Mouse (Mus musculus): ENCODE data around the gene Tenm4.
A peak's percentile ranks its signal among the peaks of the same experiment; 100 is the strongest.

Tenm4 gene

GRCm38 (mm10) chr7:96707112-96707511 is 536.1 kb downstream of the Tenm4 start:
- no peak for DNase-seq

DNA sequence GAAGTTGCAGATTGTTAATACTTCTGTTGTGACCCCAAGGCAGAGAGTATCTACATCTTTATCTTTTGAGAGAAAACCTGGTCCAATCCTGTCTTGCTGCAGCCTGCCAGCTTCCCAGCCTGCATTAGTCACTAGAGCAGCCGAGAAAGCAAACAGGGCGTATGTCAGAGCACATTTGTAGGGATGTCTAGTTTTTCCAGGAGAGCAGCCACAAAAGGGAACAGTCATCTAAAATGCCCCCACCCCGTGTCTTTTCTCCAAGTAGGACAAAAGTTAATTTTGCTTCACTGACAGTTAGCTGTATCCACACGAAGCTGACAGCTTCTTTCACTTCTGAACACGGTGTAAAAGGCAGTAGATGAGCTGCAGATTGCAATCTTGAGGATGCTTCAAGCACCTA is 537.0 kb downstream of the Tenm4 start:
- DNase-seq = no peak

DNA sequence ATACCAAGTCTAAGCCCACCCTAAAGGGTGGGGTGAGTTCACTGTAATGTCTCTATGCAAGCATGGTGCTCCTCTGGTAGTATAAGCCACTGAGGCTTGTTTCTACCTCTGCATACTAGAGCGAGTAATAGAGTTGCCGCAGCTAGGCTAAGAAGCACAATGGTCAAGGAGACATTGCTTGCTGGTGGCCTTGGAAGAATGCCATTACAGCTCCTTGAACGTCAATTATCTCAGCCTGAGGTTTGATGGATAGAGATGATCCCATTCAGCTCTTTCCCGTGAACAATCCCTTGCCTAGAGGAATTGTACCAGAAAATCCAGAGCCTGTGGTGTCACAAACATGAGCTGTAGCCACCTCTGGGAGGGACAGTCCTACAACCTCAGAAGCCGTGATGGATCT is 537.5 kb downstream of the Tenm4 start:
- no peak for DNase-seq

DNA sequence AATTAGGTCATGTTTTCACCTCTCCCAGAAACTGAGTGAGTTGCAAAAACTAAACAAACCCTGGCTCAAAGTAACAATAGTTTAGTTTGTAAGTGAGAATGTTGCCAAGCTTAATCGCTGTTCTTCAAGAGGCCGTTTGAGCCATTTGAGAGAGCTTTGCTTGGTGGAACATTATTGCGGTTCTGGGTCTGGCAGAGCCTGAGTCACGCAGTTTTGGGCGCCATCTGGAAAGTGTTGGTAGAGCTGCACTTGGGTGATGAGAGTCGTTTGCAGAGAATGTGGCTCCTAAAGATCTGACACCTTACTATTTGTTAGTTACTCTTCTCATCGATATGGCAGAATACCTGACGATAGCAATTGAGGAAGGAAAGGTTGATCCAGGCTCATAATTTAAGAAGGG is 537.9 kb downstream of the Tenm4 start:
- DNase-seq = no peak

GRCm38 (mm10) chr7:96709891-96710290 is 538.8 kb downstream of the Tenm4 start:
- no peak for DNase-seq

DNA sequence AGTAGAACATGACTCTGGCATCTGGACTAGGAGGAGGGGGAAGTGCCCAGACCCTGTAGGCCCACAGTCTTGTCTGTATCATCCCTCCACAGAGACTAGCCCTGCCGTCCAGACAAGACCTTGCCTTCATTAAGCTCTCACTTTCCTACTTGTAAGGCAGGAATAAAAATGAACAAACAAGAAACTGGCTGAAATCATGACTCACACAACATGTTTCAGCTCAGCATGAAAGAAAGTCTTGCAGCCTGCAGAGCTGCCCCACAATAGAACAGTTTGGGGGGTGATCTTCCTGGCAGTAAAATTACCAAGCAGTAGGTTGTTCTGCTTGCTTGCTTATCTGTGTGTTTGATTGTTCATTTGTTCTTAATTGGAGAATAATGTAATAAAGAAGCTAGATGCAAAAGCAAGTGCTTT is 539.6 kb downstream of the Tenm4 start:
- DNase-seq = no peak

- no peak for DNase-seq
Observed at GRCm38 (mm10) chr7:96712876-96713275, 541.8 kb downstream of the Tenm4 start.

DNA sequence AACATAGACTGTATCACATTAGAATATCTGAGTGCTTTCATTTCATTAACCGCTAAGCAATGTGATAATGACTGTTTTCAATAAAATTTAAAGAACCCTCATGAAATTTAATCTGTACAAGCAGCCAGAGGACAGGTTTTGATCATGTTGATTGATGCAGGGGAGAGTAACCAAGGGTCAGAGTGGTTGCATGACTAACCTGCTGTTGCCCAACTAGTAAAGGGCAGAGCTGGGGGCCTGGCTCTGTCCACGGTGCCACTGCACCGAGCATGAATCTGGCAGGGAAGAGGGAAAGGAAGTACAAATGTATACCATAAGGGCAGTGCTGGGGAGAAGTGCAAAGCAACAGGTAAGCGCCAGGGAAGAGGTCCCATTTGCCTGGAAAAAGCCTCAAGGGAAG is 545.9 kb downstream of the Tenm4 start:
- no peak for DNase-seq

GRCm38 (mm10) chr7:96718201-96719155 is 547.4 kb downstream of the Tenm4 start:
- no peak for DNase-seq

GRCm38 (mm10) chr7:96719926-96720325 is 548.9 kb downstream of the Tenm4 start:
- no peak for DNase-seq

GRCm38 (mm10) chr7:96720465-96720864 is 549.4 kb downstream of the Tenm4 start:
- DNase-seq = no peak

DNA sequence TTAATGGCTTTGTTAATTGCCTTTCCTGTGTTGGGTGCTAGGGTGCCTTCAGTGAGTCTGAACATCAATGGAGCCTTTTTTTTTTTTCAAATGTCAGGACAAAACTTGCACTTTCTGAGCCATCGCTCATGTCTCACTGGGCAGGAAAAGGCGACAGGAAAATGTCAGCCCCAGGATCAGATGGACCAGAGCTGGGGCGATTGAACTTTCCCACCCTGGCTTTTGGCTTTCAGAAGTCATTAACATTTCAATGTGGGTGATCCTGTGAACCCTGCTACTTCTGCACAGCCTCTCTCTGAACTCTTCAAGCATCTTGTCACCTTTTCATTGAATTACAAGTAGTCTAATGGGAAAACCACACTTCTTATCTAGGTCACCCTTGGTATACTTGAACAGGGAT is 551.8 kb downstream of the Tenm4 start:
- DNase-seq = no peak

DNA sequence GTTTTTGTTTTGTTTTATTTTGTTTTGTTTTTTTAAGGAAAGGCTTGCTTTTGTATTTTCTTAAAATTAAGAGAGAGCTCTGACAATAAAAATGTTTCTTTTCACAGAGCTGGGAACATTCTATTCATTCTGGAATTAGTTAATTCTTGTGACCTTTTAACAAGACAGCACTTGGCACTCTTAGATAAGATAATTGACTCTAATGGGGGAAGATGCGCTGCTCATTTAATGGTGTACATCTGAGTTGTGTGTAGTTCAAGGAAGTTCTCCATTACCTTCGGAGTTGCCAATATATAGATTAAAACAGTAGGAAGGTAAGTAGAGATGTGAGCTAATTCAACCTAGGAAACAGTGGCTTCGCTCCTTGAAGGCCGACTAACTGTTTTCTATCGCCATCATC is 554.6 kb downstream of the Tenm4 start:
- no peak for DNase-seq

GRCm38 (mm10) chr7:96730360-96730759 is 559.3 kb downstream of the Tenm4 start:
- DNase-seq = no peak

- no peak for DNase-seq
Observed at GRCm38 (mm10) chr7:96731947-96732346, 560.9 kb downstream of the Tenm4 start.

GRCm38 (mm10) chr7:96734315-96735058 is 563.4 kb downstream of the Tenm4 start:
- peak; percentile 16 for DNase-seq

DNA sequence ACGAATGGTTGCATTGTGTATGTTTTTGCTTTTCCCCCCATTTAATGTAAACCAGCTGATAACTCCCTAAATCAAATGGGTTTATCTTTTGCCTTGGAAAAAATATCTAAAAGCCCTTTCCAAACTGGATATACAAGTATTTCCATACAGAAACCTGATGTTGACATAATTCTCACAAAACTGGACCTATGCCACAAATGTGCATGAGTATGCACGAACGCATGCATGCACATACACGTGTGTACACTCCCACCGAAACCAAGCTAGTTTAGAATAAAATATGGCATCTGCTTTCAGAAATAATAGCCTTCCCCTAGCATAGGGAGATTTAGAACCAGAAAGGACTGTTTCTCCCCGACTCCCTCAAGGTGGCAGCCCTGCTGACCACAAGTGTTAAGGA is 569.6 kb downstream of the Tenm4 start:
- no peak for DNase-seq

- DNase-seq = no peak
Observed at GRCm38 (mm10) chr7:96742221-96742620, 571.2 kb downstream of the Tenm4 start.

- no peak for DNase-seq
Observed at GRCm38 (mm10) chr7:96745956-96746355, 574.9 kb downstream of the Tenm4 start.

GRCm38 (mm10) chr7:96746706-96747105 is 575.7 kb downstream of the Tenm4 start:
- DNase-seq = no peak

DNA sequence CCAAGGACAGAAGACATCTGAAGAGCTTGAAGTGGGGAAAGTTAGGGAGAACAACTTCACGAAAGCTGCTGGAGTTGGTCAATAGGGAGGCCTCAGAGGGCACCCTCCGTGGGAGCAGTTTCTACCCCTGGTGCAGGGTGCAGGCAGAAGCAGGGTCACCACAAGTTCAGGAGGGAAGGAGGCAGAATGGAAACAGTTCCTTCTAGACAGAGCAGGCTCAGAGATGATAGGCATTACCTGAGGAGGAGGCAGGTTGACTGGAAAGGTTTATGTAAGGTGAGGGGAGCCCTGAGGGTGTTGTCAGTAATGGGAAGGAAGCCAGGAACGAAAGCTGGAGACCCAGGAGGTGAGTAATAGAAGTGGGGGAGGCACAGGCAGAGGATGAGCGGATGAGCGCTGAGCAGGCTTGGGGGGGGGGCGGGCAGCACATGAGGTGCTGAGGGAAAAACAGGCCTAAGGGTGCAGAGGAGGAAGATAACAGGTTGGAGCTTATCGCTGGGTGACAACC is 577.5 kb downstream of the Tenm4 start:
- no peak for DNase-seq

DNA sequence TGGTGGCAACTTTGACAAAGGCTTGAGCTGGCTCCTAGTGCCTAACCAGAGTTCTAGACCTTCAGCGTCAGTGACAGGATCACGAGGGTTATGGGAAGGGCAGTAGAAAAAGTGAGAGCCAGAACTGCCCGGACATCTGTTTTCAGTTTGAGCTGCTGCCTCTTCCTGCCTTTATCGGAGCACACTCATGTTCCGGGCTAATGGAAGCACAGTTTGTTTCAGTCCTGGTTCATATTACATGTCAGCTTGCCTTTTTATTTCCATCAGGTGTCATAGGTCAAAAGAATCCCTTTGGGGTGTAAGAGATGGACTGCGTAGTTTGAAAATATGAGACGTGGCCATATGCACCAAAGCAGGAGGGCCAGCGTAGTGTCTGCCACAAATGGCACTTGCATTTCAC is 578.7 kb downstream of the Tenm4 start:
- no peak for DNase-seq

DNA sequence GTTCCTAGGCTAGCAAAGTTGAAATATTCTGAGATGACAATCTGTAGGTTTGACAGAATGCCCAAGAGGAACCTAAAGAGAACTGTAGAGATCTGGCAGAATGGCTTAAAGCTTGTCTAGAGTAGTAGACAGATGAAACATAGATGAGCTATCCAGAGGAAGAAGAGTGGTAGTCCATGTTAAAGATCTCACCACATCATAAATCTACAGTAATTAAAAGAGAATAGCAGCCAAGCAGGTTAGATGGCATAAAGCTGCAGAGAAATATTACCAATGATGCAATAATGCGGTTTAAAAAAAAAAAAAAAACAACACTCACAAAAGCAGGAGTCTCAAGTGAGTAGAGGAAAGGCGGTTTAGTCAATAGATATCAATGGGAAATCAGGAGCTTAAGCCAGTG is 580.2 kb downstream of the Tenm4 start:
- DNase-seq = no peak

GRCm38 (mm10) chr7:96752776-96753175 is 581.7 kb downstream of the Tenm4 start:
- DNase-seq = no peak

Data from thymus, postnatal 14 days (tissue).